Mouse (Mus musculus): ENCODE measurements at regions not wholly inside any gene's neighbourhood (a gene's known extent, or its start where the extent isn't known, plus 50 kb on each side); places are given as distances from the start of the nearest gene placed in this dataset.
A peak's percentile ranks its signal among the peaks of the same experiment; 100 is the strongest.

GRCm38 (mm10) chr1:184254951-184255350 lies 220.8 kb upstream of the 1700056E22Rik start:
- Histone ChIP-seq H3K27ac (ENCODE audit: low read depth, low read length) (no peak overlapping the region), H3K36me3 (ENCODE audit: control insufficient read depth, insufficient read depth) (no peaks in the 10 kb centered on the region), H3K9ac (ENCODE audit: low read depth, low read length) (no peak overlapping the region), H3K4me2 (replicated peaks; ENCODE audit: low read depth) (no peak overlapping the region), H3K4me1 (replicated peaks; ENCODE audit: control insufficient read depth, insufficient read depth, low read length) (no peaks in the 10 kb centered on the region), H3K27me3 (replicated peaks; ENCODE audit: control insufficient read depth, insufficient read depth, low read length) (no peaks in the 10 kb centered on the region), H3K4me3 (ENCODE audit: low read depth, low read length) (no peak overlapping the region), H3K9me3 (ENCODE audit: control insufficient read depth) (no peaks in the 10 kb centered on the region)
- 57% methylated on average over 4 of the region's 4 CpGs for WGBS
- ATAC-seq, result no peak
- TF ChIP-seq CTCF (IDR thresholded peaks at IDR 0.05; ENCODE audit: low read depth), result no peak

- Histone ChIP-seq H3K4me1 (replicated peaks; ENCODE audit: control insufficient read depth, insufficient read depth, low read length) (no peaks in the 10 kb centered on the region), H3K4me2 (replicated peaks; ENCODE audit: low read depth) (peak overlapping the region; percentile 47), H3K4me3 (ENCODE audit: low read depth, low read length) (no peak overlapping the region), H3K27ac (ENCODE audit: low read depth, low read length) (peak overlapping the region; percentile 57; the same call in 1 of the 2 replicates), H3K9me3 (ENCODE audit: control insufficient read depth) (no peaks in the 10 kb centered on the region), H3K36me3 (ENCODE audit: control insufficient read depth, insufficient read depth) (no peaks in the 10 kb centered on the region), H3K9ac (ENCODE audit: low read depth, low read length) (no peak overlapping the region), H3K27me3 (replicated peaks; ENCODE audit: control insufficient read depth, insufficient read depth, low read length) (no peaks in the 10 kb centered on the region)
- 61% methylated on average over 23 of the region's 23 CpGs for WGBS
- no peak for ATAC-seq
- TF ChIP-seq CTCF (IDR thresholded peaks at IDR 0.05; ENCODE audit: low read depth), result peak; percentile 33
Measured at GRCm38 (mm10) chr1:184244730-184245488, 210.8 kb upstream of the 1700056E22Rik start.

- TF ChIP-seq CTCF (IDR thresholded peaks at IDR 0.05; ENCODE audit: low read depth), result no peak
- WGBS, result 57% methylated on average over 9 of the region's 9 CpGs
- no peaks in the 10 kb centered on the region for H3K9me3 ChIP-seq (ENCODE audit: control insufficient read depth)
- H3K4me2 ChIP-seq (replicated peaks; ENCODE audit: low read depth), result peak overlapping the region; percentile 47
- H3K4me1 ChIP-seq (replicated peaks; ENCODE audit: control insufficient read depth, insufficient read depth, low read length), result no peaks in the 10 kb centered on the region
- H3K4me3 ChIP-seq (ENCODE audit: low read depth, low read length), result no peak overlapping the region
- no peaks in the 10 kb centered on the region for H3K36me3 ChIP-seq (ENCODE audit: control insufficient read depth, insufficient read depth)
- no peak for ATAC-seq
- H3K9ac ChIP-seq (ENCODE audit: low read depth, low read length), result no peak overlapping the region
- H3K27ac ChIP-seq (ENCODE audit: low read depth, low read length), result peak overlapping the region; percentile 57; the same call in 1 of the 2 replicates
- no peaks in the 10 kb centered on the region for H3K27me3 ChIP-seq (replicated peaks; ENCODE audit: control insufficient read depth, insufficient read depth, low read length)
Measured at GRCm38 (mm10) chr1:184244296-184244695, 210.2 kb upstream of the 1700056E22Rik start.

- Histone ChIP-seq H3K9ac (ENCODE audit: low read depth, low read length) (no peak overlapping the region), H3K27ac (ENCODE audit: low read depth, low read length) (no peak overlapping the region), H3K4me1 (replicated peaks; ENCODE audit: control insufficient read depth, insufficient read depth, low read length) (no peaks in the 10 kb centered on the region), H3K36me3 (ENCODE audit: control insufficient read depth, insufficient read depth) (no peaks in the 10 kb centered on the region), H3K27me3 (replicated peaks; ENCODE audit: control insufficient read depth, insufficient read depth, low read length) (no peaks in the 10 kb centered on the region), H3K9me3 (ENCODE audit: control insufficient read depth) (no peaks in the 10 kb centered on the region), H3K4me2 (replicated peaks; ENCODE audit: low read depth) (no peak overlapping the region), H3K4me3 (ENCODE audit: low read depth, low read length) (no peak overlapping the region)
- WGBS, result 67% methylated on average over 4 of the region's 4 CpGs
- no peak for ATAC-seq
- TF ChIP-seq CTCF (IDR thresholded peaks at IDR 0.05; ENCODE audit: low read depth), result no peak
Measured at GRCm38 (mm10) chr1:184241846-184242245, 207.7 kb upstream of the 1700056E22Rik start.

- H3K9me3 ChIP-seq (ENCODE audit: control insufficient read depth), result no peaks in the 10 kb centered on the region
- 25% methylated on average over 25 of the region's 25 CpGs for whole genome bisulfite sequencing
- TF ChIP-seq CTCF (IDR thresholded peaks at IDR 0.05; ENCODE audit: low read depth), result peak; percentile 91
- 0 out of 2 replicates have a peak overlapping the region, but pooled peaks have one; percentile 1 for H3K4me3 ChIP-seq (ENCODE audit: low read depth, low read length)
- H3K4me1 ChIP-seq (replicated peaks; ENCODE audit: control insufficient read depth, insufficient read depth, low read length), result peaks cover 3% of the 10 kb centered on the region; the same call in 1 of the 2 replicates
- H3K27me3 ChIP-seq (replicated peaks; ENCODE audit: control insufficient read depth, insufficient read depth, low read length), result no peaks in the 10 kb centered on the region
- H3K9ac ChIP-seq (ENCODE audit: low read depth, low read length), result no peak overlapping the region
- H3K36me3 ChIP-seq (ENCODE audit: control insufficient read depth, insufficient read depth), result no peaks in the 10 kb centered on the region
- no peak overlapping the region for H3K27ac ChIP-seq (ENCODE audit: low read depth, low read length)
- H3K4me2 ChIP-seq (replicated peaks; ENCODE audit: low read depth), result peak overlapping the region; percentile 49
- ATAC-seq, result no peak
Measured at GRCm38 (mm10) chr1:184235131-184235983, 201.3 kb upstream of the 1700056E22Rik start.

- no peak for TF ChIP-seq CTCF (IDR thresholded peaks at IDR 0.05; ENCODE audit: low read depth)
- 61% methylated on average over 8 of the region's 8 CpGs for WGBS
- H3K27ac ChIP-seq (ENCODE audit: low read depth, low read length), result no peak overlapping the region
Measured at GRCm38 (mm10) chr1:184234320-184234988, 200.4 kb upstream of the 1700056E22Rik start.

More at GRCm38 (mm10) chr1:184234320-184234988, 200.4 kb upstream of the 1700056E22Rik start:
- no peak overlapping the region for H3K4me3 ChIP-seq (ENCODE audit: low read depth, low read length)
- no peaks in the 10 kb centered on the region for H3K36me3 ChIP-seq (ENCODE audit: control insufficient read depth, insufficient read depth)
- no peaks in the 10 kb centered on the region for H3K9me3 ChIP-seq (ENCODE audit: control insufficient read depth)
- no peak overlapping the region for H3K9ac ChIP-seq (ENCODE audit: low read depth, low read length)
- ATAC-seq, result no peak
- H3K4me1 ChIP-seq (replicated peaks; ENCODE audit: control insufficient read depth, insufficient read depth, low read length), result peaks cover 3% of the 10 kb centered on the region; the same call in 1 of the 2 replicates
- H3K27me3 ChIP-seq (replicated peaks; ENCODE audit: control insufficient read depth, insufficient read depth, low read length), result no peaks in the 10 kb centered on the region
- H3K4me2 ChIP-seq (replicated peaks; ENCODE audit: low read depth), result no peak overlapping the region

All from intestine, postnatal 0 days (tissue).